Mouse (Mus musculus) heart, adult 18-20 months (tissue): ENCODE measurements around the gene Esm1. TPM values are rescaled to one million over a fixed set of nuclear protein-coding genes. Genes with fewer than 3 reads are reported as not detected.
"Not testable (repeated sequence)": the region's sequence is repeated elsewhere in the genome, so short reads cannot be mapped to it uniquely, and the experiment has no call there.

Experiments
- DNase-seq, 2 experiments: peaks; one replicate each; pipeline ENCODE4 v3.0.0; 2021 to 2022; ENCODE audit warnings: mixed read lengths in 1 of 2
- total RNA-seq, 2 experiments: library from RNA; stranded (reverse); gene quantifications; 2 replicates each; pipeline ENCODE4 v1.2.3; 2021

Gene Esm1
- total RNA-seq, 2 experiments from 2014 or later = 0.44 to 0.57 TPM

GRCm38 (mm10) chr13:113227666-113228463 lies 18.4 kb downstream of the Esm1 start:
- peak in 1 of 2 experiments; percentile 14 for DNase-seq

- no peak for DNase-seq
These were observed 32.7 kb downstream of the Esm1 start for GRCm38 (mm10) chr13:113242129-113242528.

GRCm38 (mm10) chr13:113245025-113245424 lies 35.6 kb downstream of the Esm1 start:
- no peak for DNase-seq

GRCm38 (mm10) chr13:113252580-113252979 lies 43.1 kb downstream of the Esm1 start:
- not testable (repeated sequence) for DNase-seq

GRCm38 (mm10) chr13:113256766-113257165 lies 47.3 kb downstream of the Esm1 start:
- DNase-seq = no peak

- no peak for DNase-seq
These were observed 47.7 kb downstream of the Esm1 start for GRCm38 (mm10) chr13:113257190-113257589.

GRCm38 (mm10) chr13:113259237-113259636 lies 49.8 kb downstream of the Esm1 start:
- DNase-seq = no peak

- DNase-seq = no peak
These were observed 53.4 kb downstream of the Esm1 start for GRCm38 (mm10) chr13:113262822-113263221.

- DNase-seq = peak; percentile 15 to 72
These were observed 55.8 kb downstream of the Esm1 start for GRCm38 (mm10) chr13:113265257-113265656.

GRCm38 (mm10) chr13:113266495-113266951 lies 57.1 kb downstream of the Esm1 start:
- peak; percentile 58 to 89 for DNase-seq

- DNase-seq = no peak
These were observed 57.7 kb downstream of the Esm1 start for GRCm38 (mm10) chr13:113267204-113267603.

Other genes starting within 250 kb of the Esm1 start
- under 1 TPM in 1 of 2 experiments, not detected in 1; 0.21 TPM for gene Ccno, start 221.9 kb upstream of the Esm1 start, total RNA-seq
- gene Mcidas, start 215.8 kb upstream of the Esm1 start, total RNA-seq = not detected
- not detected for gene Cdc20b, start 174.5 kb upstream of the Esm1 start, total RNA-seq
- 10 to 100 TPM; 31.2 to 42.3 TPM for gene Gpx8, start 163.2 kb upstream of the Esm1 start, total RNA-seq
- gene Gzma, start 108.7 kb upstream of the Esm1 start, total RNA-seq = 1 to 10 TPM in 1 of 2 experiments, under 1 TPM in 1; 0.62 to 1.2 TPM
- gene Gzmk, start 16.2 kb downstream of the Esm1 start, total RNA-seq = not detected
- 1 to 10 TPM; 3.1 to 3.2 TPM for gene BC067074, start 83.5 kb downstream of the Esm1 start, total RNA-seq